Mouse (Mus musculus) embryonic facial prominence, embryonic 12.5 days (tissue): ENCODE measurements around the gene Lonp2. TPM values are rescaled to one million over a fixed set of nuclear protein-coding genes. Genes with fewer than 3 reads are reported as not detected.

Experiments used
- ATAC-seq: fragments of 200-750 bp; cut with Nextera tagmentation; 2 replicates; pipeline ENCODE4 v1.8.0; 2017; ENCODE audit not compliant: insufficient number of reproducible peaks, insufficient read depth, low FRiP score, low TSS enrichment
- H3K27ac ChIP-seq: fragments of 300-500 bp; sonication (generic); 2 replicates; pipeline ENCODE4 v1.5.1; 2016; ENCODE audit warnings: mild to moderate bottlenecking
- H3K27me3 ChIP-seq: fragments of 300-500 bp; sonication (generic); 2 replicates; pipeline ENCODE4 v1.6.1; 2016; ENCODE audit warnings: mild to moderate bottlenecking, moderate library complexity
- H3K36me3 ChIP-seq: fragments of 300-500 bp; sonication (generic); 2 replicates; pipeline ENCODE4 v1.6.1; 2016; ENCODE audit warnings: mild to moderate bottlenecking
- H3K4me1 ChIP-seq: fragments of 300-500 bp; sonication (generic); 2 replicates; pipeline ENCODE4 v1.6.1; 2016
- H3K4me2 ChIP-seq: fragments of 300-500 bp; sonication (generic); replicated peaks from 2 replicates; pipeline ENCODE4 v1.6.1; 2016; ENCODE audit warnings: mild to moderate bottlenecking, moderate library complexity
- H3K4me3 ChIP-seq: fragments of 300-500 bp; sonication (generic); 2 replicates; pipeline ENCODE4 v1.5.1; 2016; ENCODE audit warnings: mild to moderate bottlenecking
- H3K9ac ChIP-seq: fragments of 300-500 bp; sonication (generic); 2 replicates; pipeline ENCODE4 v1.6.1; 2016; ENCODE audit warnings: mild to moderate bottlenecking, moderate library complexity
- H3K9me3 ChIP-seq: fragments of 300-500 bp; sonication (generic); 2 replicates; pipeline ENCODE4 v1.6.1; 2016; ENCODE audit warnings: mild to moderate bottlenecking, moderate library complexity
- WGBS: fragments of 180-500 bp; shearing (Covaris S2); methylation state at CpG from one replicate; pipeline ENCODE4 v1.1.7; 2016; 5-methylcytosine and 5-hydroxymethylcytosine counted together
- polyA plus RNA-seq: library from polyadenylated mRNA; unstranded; fragments of >200 nt; fragmentation: Nextera tagmentation; extraction: Ambion mirVana; gene quantifications from 2 replicates; pipeline ENCODE4 v1.2.1, GENCODE M21; 2016

Gene Lonp2
- polyA plus RNA-seq, 1 experiment from 2014 or later, result 67.9 TPM

DNA sequence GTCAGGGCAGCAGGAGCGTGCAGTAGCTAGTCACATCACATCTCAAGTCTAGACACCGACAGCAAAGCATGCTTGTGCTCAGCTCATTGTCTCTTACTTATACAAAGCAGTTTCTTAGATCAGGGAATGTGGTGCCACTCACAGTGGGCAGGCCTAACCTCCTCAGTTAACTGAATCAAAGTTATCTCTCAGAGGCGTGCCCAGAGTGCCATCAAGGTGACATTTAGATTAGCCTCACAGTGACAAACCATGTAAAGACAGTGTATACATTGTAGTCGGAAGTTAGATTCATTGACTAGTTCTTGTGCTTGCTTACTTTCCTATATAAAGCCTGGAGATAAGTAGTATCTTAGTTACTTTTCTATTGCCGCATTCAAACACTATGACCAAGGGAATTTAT lies 6.4 kb downstream of the Lonp2 start:
- Histone ChIP-seq H3K9me3 (no peaks in the 10 kb centered on the region), H3K4me1 (peaks cover 1% of the 10 kb centered on the region; the same call in 1 of the 2 replicates), H3K4me3 (no peak overlapping the region), H3K9ac (no peak overlapping the region), H3K27me3 (no peaks in the 10 kb centered on the region), H3K27ac (no peak overlapping the region), H3K36me3 (peaks cover 10% of the 10 kb centered on the region), H3K4me2 (no peak overlapping the region)
- no peak for ATAC-seq
- WGBS, result 87% methylated on average over 5 of the region's 5 CpGs

DNA sequence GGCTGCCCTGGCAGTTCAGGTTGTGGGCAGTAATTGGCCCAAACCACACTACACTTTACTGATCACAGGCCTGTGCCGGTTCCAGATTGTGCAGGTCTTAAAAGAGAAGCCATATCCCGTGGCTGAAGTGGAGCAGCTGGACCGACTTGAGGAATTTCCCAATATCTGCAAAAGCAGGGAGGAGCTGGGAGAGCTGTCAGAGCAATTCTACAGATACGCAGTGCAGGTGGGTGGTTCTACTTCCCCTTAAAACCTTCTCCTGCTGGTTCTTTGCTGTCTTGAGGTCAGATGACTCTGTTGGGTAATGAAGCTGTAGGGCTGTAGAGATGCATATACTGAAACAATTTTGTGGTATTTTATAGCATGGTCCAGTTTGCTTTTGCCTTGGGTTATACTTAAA lies 7.6 kb downstream of the Lonp2 start:
- WGBS, result 85% methylated on average over 4 of the region's 4 CpGs
- peaks cover 16% of the 10 kb centered on the region for H3K36me3 ChIP-seq
- H3K9ac ChIP-seq, result no peak overlapping the region
- no peak for ATAC-seq
- H3K4me1 ChIP-seq, result no peaks in the 10 kb centered on the region
- no peaks in the 10 kb centered on the region for H3K27me3 ChIP-seq
- no peak overlapping the region for H3K27ac ChIP-seq
- H3K4me3 ChIP-seq, result no peak overlapping the region
- H3K9me3 ChIP-seq, result no peaks in the 10 kb centered on the region
- H3K4me2 ChIP-seq, result no peak overlapping the region

DNA sequence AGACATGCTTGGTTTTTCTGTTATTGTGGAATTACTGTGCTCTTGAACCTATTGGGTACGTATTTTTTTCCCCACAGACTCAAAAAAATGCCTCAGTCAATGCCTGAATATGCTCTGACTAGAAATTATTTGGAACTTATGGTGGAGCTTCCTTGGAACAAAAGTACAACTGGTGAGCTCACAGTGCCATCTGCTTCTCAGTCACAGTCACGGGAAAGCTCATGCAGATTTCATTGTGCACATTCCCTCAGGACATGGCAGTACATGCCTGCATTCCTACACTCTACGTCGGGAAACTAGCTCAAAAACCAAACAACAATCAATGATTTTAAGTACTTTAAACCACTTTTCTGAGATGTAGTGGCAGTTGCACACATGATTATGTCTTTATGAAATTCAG lies 14.0 kb downstream of the Lonp2 start:
- no peak overlapping the region for H3K9ac ChIP-seq
- H3K4me1 ChIP-seq, result no peaks in the 10 kb centered on the region
- H3K4me3 ChIP-seq, result no peak overlapping the region
- 85% methylated on average over 4 of the region's 4 CpGs for WGBS
- H3K9me3 ChIP-seq, result no peaks in the 10 kb centered on the region
- H3K27me3 ChIP-seq, result no peaks in the 10 kb centered on the region
- peaks cover 31% of the 10 kb centered on the region for H3K36me3 ChIP-seq
- no peak overlapping the region for H3K4me2 ChIP-seq
- ATAC-seq, result no peak
- no peak overlapping the region for H3K27ac ChIP-seq

- H3K36me3 ChIP-seq, result peaks cover 34% of the 10 kb centered on the region
- no peaks in the 10 kb centered on the region for H3K4me1 ChIP-seq
- H3K4me3 ChIP-seq, result no peak overlapping the region
- no peaks in the 10 kb centered on the region for H3K27me3 ChIP-seq
- no peak overlapping the region for H3K4me2 ChIP-seq
- ATAC-seq, result no peak
- H3K9ac ChIP-seq, result no peak overlapping the region
- no peak overlapping the region for H3K27ac ChIP-seq
- WGBS, result 77% methylated on average over 4 of the region's 4 CpGs
- no peaks in the 10 kb centered on the region for H3K9me3 ChIP-seq
Measured at GRCm38 (mm10) chr8:86638981-86639380, 15.1 kb downstream of the Lonp2 start.

DNA sequence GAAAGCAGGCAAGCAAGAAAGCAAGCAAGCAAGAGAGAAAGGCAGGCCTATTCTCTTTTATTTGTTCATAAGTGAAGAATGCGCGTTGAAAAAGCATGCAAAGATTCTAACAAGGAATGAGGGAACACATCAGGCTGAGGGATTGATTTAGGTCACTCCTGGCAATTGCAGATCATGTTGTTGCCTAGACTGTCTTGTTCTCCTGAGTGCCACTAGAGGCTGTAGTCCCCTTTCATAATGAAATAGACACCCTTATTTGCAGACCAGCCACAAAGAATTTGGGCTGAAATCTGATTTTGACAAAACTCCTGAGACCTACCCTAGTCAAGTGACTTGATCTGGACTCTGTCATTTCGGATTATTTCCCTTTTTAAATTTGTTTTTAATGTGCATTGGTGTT lies 18.8 kb downstream of the Lonp2 start:
- H3K27me3 ChIP-seq, result no peaks in the 10 kb centered on the region
- H3K9me3 ChIP-seq, result no peaks in the 10 kb centered on the region
- no peak for ATAC-seq
- H3K4me1 ChIP-seq, result no peaks in the 10 kb centered on the region
- WGBS, result 82% methylated on average over 3 of the region's 3 CpGs
- H3K4me3 ChIP-seq, result no peak overlapping the region
- H3K36me3 ChIP-seq, result peaks cover 23% of the 10 kb centered on the region
- no peak overlapping the region for H3K4me2 ChIP-seq
- no peak overlapping the region for H3K27ac ChIP-seq
- no peak overlapping the region for H3K9ac ChIP-seq

GRCm38 (mm10) chr8:86644661-86645060 lies 20.8 kb downstream of the Lonp2 start:
- Histone ChIP-seq H3K4me3 (no peak overlapping the region), H3K27me3 (no peaks in the 10 kb centered on the region), H3K4me1 (no peaks in the 10 kb centered on the region), H3K4me2 (no peak overlapping the region), H3K27ac (no peak overlapping the region), H3K9me3 (no peaks in the 10 kb centered on the region), H3K36me3 (peaks cover 14% of the 10 kb centered on the region), H3K9ac (no peak overlapping the region)
- 89% methylated on average over 4 of the region's 4 CpGs for WGBS
- no peak for ATAC-seq

GRCm38 (mm10) chr8:86647771-86648170 lies 23.9 kb downstream of the Lonp2 start:
- Histone ChIP-seq H3K9ac (no peak overlapping the region), H3K4me1 (no peaks in the 10 kb centered on the region), H3K27ac (no peak overlapping the region), H3K9me3 (no peaks in the 10 kb centered on the region), H3K36me3 (peaks cover 13% of the 10 kb centered on the region; the same call in 1 of the 2 replicates), H3K4me3 (no peak overlapping the region), H3K27me3 (no peaks in the 10 kb centered on the region), H3K4me2 (no peak overlapping the region)
- ATAC-seq, result no peak
- 93% methylated on average over 3 of the region's 3 CpGs for WGBS

DNA sequence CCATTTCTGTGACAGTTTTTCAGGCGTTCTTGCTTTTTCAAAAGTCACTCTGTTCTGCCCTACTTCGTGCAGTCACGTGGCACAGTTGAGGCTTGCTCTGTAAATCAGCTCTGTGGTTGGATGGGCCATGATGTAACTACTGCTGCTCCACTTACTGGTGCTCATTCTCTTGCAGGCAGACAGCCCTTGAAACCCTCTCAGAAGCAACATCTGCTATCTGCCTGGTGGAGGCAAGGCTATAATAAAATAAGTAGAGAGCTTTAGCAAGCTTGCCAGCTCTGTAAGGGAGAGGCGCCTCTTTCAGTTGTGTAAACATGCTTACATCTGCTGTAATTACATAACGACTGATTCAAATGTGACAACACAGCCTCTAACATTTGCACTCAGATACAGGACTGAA lies 27.6 kb downstream of the Lonp2 start:
- 84% methylated on average over 5 of the region's 5 CpGs for WGBS
- Histone ChIP-seq H3K9ac (no peak overlapping the region), H3K4me2 (no peak overlapping the region), H3K9me3 (no peaks in the 10 kb centered on the region), H3K4me3 (no peak overlapping the region), H3K4me1 (no peaks in the 10 kb centered on the region), H3K27me3 (no peaks in the 10 kb centered on the region), H3K27ac (no peak overlapping the region), H3K36me3 (peaks cover 11% of the 10 kb centered on the region; the same call in 1 of the 2 replicates)
- no peak for ATAC-seq

DNA sequence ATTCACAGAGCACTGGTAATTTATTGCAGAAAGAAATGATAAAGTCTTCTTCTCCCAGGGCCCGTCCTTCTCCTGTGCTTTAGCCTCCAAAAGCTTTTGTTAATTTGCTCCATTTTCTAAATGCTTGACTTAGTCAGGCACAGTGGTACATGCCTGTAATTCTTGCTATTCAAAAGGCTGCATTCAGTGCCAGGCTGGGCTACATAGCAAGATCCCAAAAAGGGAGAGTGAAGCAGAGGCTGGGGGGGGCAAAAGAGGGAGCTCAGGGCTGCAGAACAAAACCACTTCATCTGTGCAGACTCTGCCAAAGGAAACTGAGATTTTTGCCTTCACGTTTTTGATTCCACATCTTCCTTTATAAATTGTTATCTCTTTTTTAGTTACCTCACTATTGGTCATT lies 28.7 kb downstream of the Lonp2 start:
- no peak for ATAC-seq
- Histone ChIP-seq H3K36me3 (peaks cover 11% of the 10 kb centered on the region; the same call in 1 of the 2 replicates), H3K9me3 (no peaks in the 10 kb centered on the region), H3K4me2 (no peak overlapping the region), H3K9ac (no peak overlapping the region), H3K27me3 (no peaks in the 10 kb centered on the region), H3K4me1 (no peaks in the 10 kb centered on the region), H3K4me3 (no peak overlapping the region), H3K27ac (no peak overlapping the region)
- 83% methylated on average over 2 of the region's 2 CpGs for WGBS

DNA sequence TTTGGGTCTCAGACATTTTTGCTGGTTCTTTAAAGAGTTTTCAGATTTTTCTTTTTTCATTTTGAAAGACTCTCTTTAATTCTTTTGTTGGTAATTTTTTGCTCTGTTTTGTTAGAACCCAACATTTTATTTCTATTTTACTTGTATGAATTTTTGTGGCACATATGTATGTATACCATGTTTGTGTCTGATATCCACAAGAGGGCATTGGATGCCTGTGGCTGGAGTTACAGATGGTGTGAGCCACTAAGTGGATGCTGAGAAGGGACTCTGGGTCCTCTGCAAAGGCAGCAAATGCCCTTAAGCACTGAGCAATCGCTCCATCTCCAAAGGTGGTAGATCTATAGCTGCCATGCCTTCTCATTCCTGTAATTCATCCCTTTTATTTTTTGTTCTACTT lies 30.7 kb downstream of the Lonp2 start:
- H3K4me2 ChIP-seq, result no peak overlapping the region
- 79% methylated on average over 1 of the region's 1 CpGs for WGBS
- H3K4me1 ChIP-seq, result no peaks in the 10 kb centered on the region
- no peaks in the 10 kb centered on the region for H3K27me3 ChIP-seq
- no peak overlapping the region for H3K27ac ChIP-seq
- no peak overlapping the region for H3K4me3 ChIP-seq
- no peak for ATAC-seq
- H3K36me3 ChIP-seq, result peaks cover 15% of the 10 kb centered on the region; the same call in 1 of the 2 replicates
- H3K9me3 ChIP-seq, result no peaks in the 10 kb centered on the region
- H3K9ac ChIP-seq, result no peak overlapping the region

GRCm38 (mm10) chr8:86668750-86669149 lies 44.9 kb downstream of the Lonp2 start:
- peaks cover 20% of the 10 kb centered on the region; the same call in 1 of the 2 replicates for H3K36me3 ChIP-seq
- no peak overlapping the region for H3K4me3 ChIP-seq
- H3K4me2 ChIP-seq, result no peak overlapping the region
- no peak overlapping the region for H3K9ac ChIP-seq
- H3K4me1 ChIP-seq, result no peaks in the 10 kb centered on the region
- H3K27ac ChIP-seq, result no peak overlapping the region
- no peaks in the 10 kb centered on the region for H3K9me3 ChIP-seq
- ATAC-seq, result no peak
- H3K27me3 ChIP-seq, result no peaks in the 10 kb centered on the region

DNA sequence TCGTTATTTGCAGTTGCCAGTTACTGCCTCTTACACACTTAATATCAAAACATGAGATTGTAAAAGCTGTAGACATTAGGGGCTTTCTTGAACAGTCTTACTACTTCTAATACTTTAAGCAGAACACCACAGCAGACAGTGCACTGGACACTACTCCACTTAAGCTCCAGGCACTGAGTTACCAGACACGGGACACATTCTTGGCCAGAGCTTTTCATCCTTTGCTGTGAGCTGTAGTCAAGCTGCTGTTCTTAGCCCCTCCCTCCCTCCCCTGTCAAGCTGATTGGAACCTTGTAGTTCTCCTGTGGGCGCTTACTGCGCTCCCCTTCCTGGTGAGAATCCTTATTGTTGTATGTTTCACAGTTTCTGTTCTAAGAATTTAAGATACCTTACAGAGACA lies 45.4 kb downstream of the Lonp2 start:
- WGBS, result 80% methylated on average over 4 of the region's 4 CpGs

DNA sequence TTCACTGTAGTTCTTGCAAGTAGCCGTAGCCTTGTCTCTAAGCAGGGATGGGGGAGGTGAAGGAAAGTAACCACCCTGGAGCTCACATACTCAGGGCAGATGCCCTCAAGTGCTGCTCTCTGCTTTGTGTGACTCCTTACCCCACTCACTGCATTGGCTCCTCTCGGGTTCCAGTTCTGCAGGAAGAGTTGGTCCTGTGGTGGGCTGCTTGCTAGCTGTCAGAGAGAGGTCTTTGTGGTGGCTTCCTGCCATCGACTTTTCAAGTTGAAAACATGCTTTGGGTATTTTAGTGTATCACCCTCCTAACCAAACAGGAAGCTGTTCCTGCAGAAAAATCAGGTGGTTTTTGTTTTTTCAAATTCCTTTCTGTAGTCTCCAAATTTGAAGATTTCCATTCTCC lies 62.8 kb downstream of the Lonp2 start:
- Histone ChIP-seq H3K4me1 (no peaks in the 10 kb centered on the region), H3K27ac (no peak overlapping the region), H3K27me3 (no peaks in the 10 kb centered on the region), H3K36me3 (peaks cover 2% of the 10 kb centered on the region; the same call in 1 of the 2 replicates), H3K4me2 (no peak overlapping the region), H3K9me3 (no peaks in the 10 kb centered on the region), H3K9ac (no peak overlapping the region), H3K4me3 (no peak overlapping the region)
- WGBS, result 45% methylated on average over 3 of the region's 3 CpGs
- ATAC-seq, result no peak

More for the DNA sequence above, 45.4 kb downstream of the Lonp2 start:
- H3K4me2 ChIP-seq, result no peak overlapping the region
- no peak overlapping the region for H3K27ac ChIP-seq
- H3K4me3 ChIP-seq, result no peak overlapping the region
- no peaks in the 10 kb centered on the region for H3K4me1 ChIP-seq
- no peak for ATAC-seq
- H3K27me3 ChIP-seq, result no peaks in the 10 kb centered on the region
- no peaks in the 10 kb centered on the region for H3K9me3 ChIP-seq
- peaks cover 20% of the 10 kb centered on the region; the same call in 1 of the 2 replicates for H3K36me3 ChIP-seq
- H3K9ac ChIP-seq, result no peak overlapping the region
